Mouse (Mus musculus): ENCODE measurements around the gene Ankar.
A peak's percentile ranks its signal among the peaks of the same experiment; 100 is the strongest.

The Ankar gene

GRCm38 (mm10) chr1:72711684-72712083 lies 11.3 kb upstream of the Ankar start:
- peak; percentile 13 for DNase-seq (ENCODE audit: low read depth, low spot score)

GRCm38 (mm10) chr1:72710753-72711653 lies 10.6 kb upstream of the Ankar start, which contains the start of gene Rpl37a:
Rpl37a (plus strand) TSS chr1:72711290.
- DNase-seq (ENCODE audit: low read depth, low spot score) = peak; percentile 98

- no peak for DNase-seq (ENCODE audit: low read depth, low spot score)
Observed at GRCm38 (mm10) chr1:72707525-72707924, 7.1 kb upstream of the Ankar start.

- peak; percentile 24 for DNase-seq (ENCODE audit: low read depth, low spot score)
Observed at GRCm38 (mm10) chr1:72698651-72699050, 1.7 kb downstream of the Ankar start.

- no peak for DNase-seq (ENCODE audit: low read depth, low spot score)
Observed at GRCm38 (mm10) chr1:72696256-72696655, 4.1 kb downstream of the Ankar start.

- DNase-seq (ENCODE audit: low read depth, low spot score) = peak; percentile 24
Observed at GRCm38 (mm10) chr1:72673070-72673469, 27.3 kb downstream of the Ankar start.

- DNase-seq (ENCODE audit: low read depth, low spot score) = peak; percentile 87
Observed at GRCm38 (mm10) chr1:72640658-72641410, 59.5 kb downstream of the Ankar start.

- DNase-seq (ENCODE audit: low read depth, low spot score) = no peak
Observed at GRCm38 (mm10) chr1:72635221-72635620, 65.2 kb downstream of the Ankar start.

GRCm38 (mm10) chr1:72612172-72612571 lies 88.2 kb downstream of the Ankar start:
- DNase-seq (ENCODE audit: low read depth, low spot score) = peak; percentile 53

GRCm38 (mm10) chr1:72609887-72610877 lies 90.2 kb downstream of the Ankar start:
- peak; percentile 34 for DNase-seq (ENCODE audit: low read depth, low spot score)

- no peak for DNase-seq (ENCODE audit: low read depth, low spot score)
Observed at GRCm38 (mm10) chr1:72609129-72609528, 91.2 kb downstream of the Ankar start.

- DNase-seq (ENCODE audit: low read depth, low spot score) = peak; percentile 52
Observed at GRCm38 (mm10) chr1:72606186-72606673, 94.1 kb downstream of the Ankar start.

GRCm38 (mm10) chr1:72602803-72603202 lies 97.6 kb downstream of the Ankar start:
- no peak for DNase-seq (ENCODE audit: low read depth, low spot score)

- no peak for DNase-seq (ENCODE audit: low read depth, low spot score)
Observed at GRCm38 (mm10) chr1:72602186-72602585, 98.2 kb downstream of the Ankar start.

- DNase-seq (ENCODE audit: low read depth, low spot score) = no peak
Observed at GRCm38 (mm10) chr1:72601233-72601632, 99.1 kb downstream of the Ankar start.

- DNase-seq (ENCODE audit: low read depth, low spot score) = no peak
Observed at GRCm38 (mm10) chr1:72600778-72601177, 99.6 kb downstream of the Ankar start.

GRCm38 (mm10) chr1:72599146-72600101 lies 101.0 kb downstream of the Ankar start:
- DNase-seq (ENCODE audit: low read depth, low spot score) = peak; percentile 49

- DNase-seq (ENCODE audit: low read depth, low spot score) = no peak
Observed at GRCm38 (mm10) chr1:72596231-72596630, 104.1 kb downstream of the Ankar start.

GRCm38 (mm10) chr1:72595686-72596085 lies 104.7 kb downstream of the Ankar start:
- no peak for DNase-seq (ENCODE audit: low read depth, low spot score)

Measured in brain, adult 2 months (tissue).